Mouse (Mus musculus): ENCODE data around the gene Dennd4a. TPM values are rescaled to one million over a fixed set of nuclear protein-coding genes. Genes with fewer than 3 reads are reported as not detected.

Gene Dennd4a
- total and polyA plus RNA-seq, 3 experiments: 22.6 to 41.1 (median 37.1) TPM

DNA sequence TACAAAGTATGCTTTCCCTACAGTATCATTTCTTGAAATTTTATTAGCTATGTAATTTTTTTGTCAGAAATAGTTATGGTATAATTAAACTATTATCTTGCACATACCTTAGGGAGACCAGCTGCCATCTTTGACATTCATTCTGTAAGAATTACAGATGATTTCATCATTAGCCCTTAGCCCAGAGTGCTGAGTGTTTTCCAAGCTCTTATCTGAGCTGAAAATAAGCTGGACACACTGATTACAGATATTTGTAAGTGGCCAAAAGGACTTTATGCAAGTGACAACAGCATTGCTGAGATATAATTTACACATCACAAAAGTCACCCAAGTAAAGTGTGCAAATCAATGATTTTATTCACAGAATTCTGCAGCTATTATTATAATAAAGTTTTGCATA, 48.9 kb downstream of the Dennd4a start:
- H3K27ac ChIP-seq (ENCODE audit: insufficient read depth, low read depth): no peak overlapping the region
- H3K36me3 ChIP-seq (replicated peaks in 1 of 2; ENCODE audit: control insufficient read depth in 1 of 2, insufficient read depth in 1 of 2, low read length in 1 of 2): peaks cover 45 to 79% of the 10 kb centered on the region in 2 experiments

DNA sequence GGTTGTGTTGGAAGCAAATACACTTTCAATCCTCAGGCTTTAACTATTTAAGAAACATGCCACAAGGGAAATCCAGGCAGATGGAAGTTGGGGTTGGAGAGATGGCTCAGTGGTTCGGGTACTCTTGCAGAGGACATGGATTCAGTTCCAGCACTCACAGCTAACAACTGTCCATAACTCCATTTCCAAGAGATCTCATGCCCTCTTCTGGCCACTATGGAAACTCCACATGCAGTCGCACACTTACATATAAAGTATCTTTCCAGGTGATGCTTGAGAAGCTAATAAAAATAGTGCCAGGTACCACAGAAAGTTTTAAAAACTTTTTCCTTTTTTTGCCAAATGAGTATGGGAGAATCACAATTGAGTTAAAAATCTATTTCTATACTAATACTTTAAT, 51.5 kb downstream of the Dennd4a start:
- H3K36me3 ChIP-seq (replicated peaks in 1 of 2; ENCODE audit: control insufficient read depth in 1 of 2, insufficient read depth in 1 of 2, low read length in 1 of 2): peaks cover 45 to 76% of the 10 kb centered on the region in 2 experiments
- peak; percentile 56 for TF ChIP-seq RAD21 (IDR thresholded peaks at IDR 0.05; ENCODE audit: low read depth, low read length)
- TF ChIP-seq CTCF (conservative IDR thresholded peaks at IDR 0.05 in 1 of 2, IDR thresholded peaks at IDR 0.05 in 1 of 2; ENCODE audit: low read depth in 2 of 2, low read length in 2 of 2): peak; percentile 11 to 61; a peak in 2 of 4 replicates
- TF ChIP-seq SMC3 (IDR thresholded peaks at IDR 0.05; ENCODE audit: low read depth, low read length): peak; percentile 51; the same call in 1 of the 2 replicates
- TF ChIP-seq MAFK (IDR thresholded peaks at IDR 0.05; ENCODE audit: insufficient replicate concordance, low read length): no peak
- dilution Hi-C loops (cut with MboI; ENCODE audit: extremely low pct_ligation_motif_present, extremely low pct_unique_long_range_greater_than_20kb, low sequenced_read_pairs): no loop called here

More for the DNA sequence above, 48.9 kb downstream of the Dennd4a start:
- TF ChIP-seq SIN3A (IDR thresholded peaks at IDR 0.05; ENCODE audit: low read length): no peak
- no peak for TF ChIP-seq IRF4 (IDR thresholded peaks at IDR 0.05; ENCODE audit: low read depth, low read length)
- TF ChIP-seq KAT2A (IDR thresholded peaks at IDR 0.05; ENCODE audit: insufficient replicate concordance, low read length): no peak
- TF ChIP-seq CHD2 (IDR thresholded peaks at IDR 0.05; ENCODE audit: low read length): no peak
- no peak for TF ChIP-seq ZC3H11A (IDR thresholded peaks at IDR 0.05; ENCODE audit: low read depth, low read length)
- no peak for TF ChIP-seq ZNF384 (IDR thresholded peaks at IDR 0.05; ENCODE audit: low read depth, low read length)
- no peak for TF ChIP-seq BHLHE40 (IDR thresholded peaks at IDR 0.05; ENCODE audit: low read depth, low read length)
- no peak for TF ChIP-seq SMC3 (IDR thresholded peaks at IDR 0.05; ENCODE audit: low read depth, low read length)
- no peak for TF ChIP-seq HCFC1 (IDR thresholded peaks at IDR 0.05; ENCODE audit: low read depth, low read length)
- no peak for TF ChIP-seq ZKSCAN1 (IDR thresholded peaks at IDR 0.05; ENCODE audit: borderline replicate concordance, low read depth, low read length)
- no peak for TF ChIP-seq USF2 (conservative IDR thresholded peaks at IDR 0.05; ENCODE audit: low read depth, low read length)
- no peak for TF ChIP-seq TCF12 (IDR thresholded peaks at IDR 0.05; ENCODE audit: low read depth, low read length)
- TF ChIP-seq POLR2AphosphoS2 (IDR thresholded peaks at IDR 0.05; ENCODE audit: low read depth, low read length): no peak
- TF ChIP-seq ELF1 (IDR thresholded peaks at IDR 0.05; ENCODE audit: low read depth, low read length): no peak
- TF ChIP-seq CHD1 (IDR thresholded peaks at IDR 0.05; ENCODE audit: low read depth, low read length): no peak
- TF ChIP-seq TBP (conservative IDR thresholded peaks at IDR 0.05; ENCODE audit: low read depth, low read length): no peak
- no peak for TF ChIP-seq POLR2A (IDR thresholded peaks at IDR 0.05; ENCODE audit: low read depth, low read length)
- no peak for TF ChIP-seq CTCF (conservative IDR thresholded peaks at IDR 0.05 in 1 of 2, IDR thresholded peaks at IDR 0.05 in 1 of 2; ENCODE audit: low read depth in 2 of 2, low read length in 2 of 2)
- Histone ChIP-seq H3K79me2 (replicated peaks; ENCODE audit: control insufficient read depth, extremely low read depth, insufficient read depth, poor library complexity, severe bottlenecking) (no peaks in the 10 kb centered on the region), H3K9ac (ENCODE audit: insufficient read depth, low read depth) (no peak overlapping the region), H3K9me3 (replicated peaks; ENCODE audit: low read length) (peaks cover 6% of the 10 kb centered on the region), H3K4me3 (replicated peaks in 1 of 3; ENCODE audit: low read depth in 2 of 3, low read length in 2 of 3, poor library complexity in 1 of 3) (no peak overlapping the region), H3K4me2 (ENCODE audit: insufficient read depth, low read depth, poor library complexity, severe bottlenecking) (no peak overlapping the region), H3K27me3 (replicated peaks) (no peaks in the 10 kb centered on the region), H3K4me1 (ENCODE audit: control insufficient read depth in 1 of 2, insufficient read depth in 2 of 2) (no peaks in the 10 kb centered on the region)
- in situ Hi-C loops (cut with MboI; ENCODE audit: low pct_ligation_motif_present, low pct_unique_long_range_greater_than_20kb, low sequenced_read_pairs) (no loop called here), dilution Hi-C loops (cut with MboI; ENCODE audit: extremely low pct_ligation_motif_present, extremely low pct_unique_long_range_greater_than_20kb, low sequenced_read_pairs) (no loop called here)
- DNase-seq (ENCODE audit: extremely low read depth): no peak

More for the DNA sequence above, 51.5 kb downstream of the Dennd4a start:
- DNase-seq (ENCODE audit: extremely low read depth): peak; percentile 28
- H3K27me3 ChIP-seq (replicated peaks): no peaks in the 10 kb centered on the region
- no peaks in the 10 kb centered on the region for H3K79me2 ChIP-seq (replicated peaks; ENCODE audit: control insufficient read depth, extremely low read depth, insufficient read depth, poor library complexity, severe bottlenecking)
- H3K9me3 ChIP-seq (replicated peaks; ENCODE audit: low read length): peaks cover 6% of the 10 kb centered on the region
- H3K27ac ChIP-seq (ENCODE audit: insufficient read depth, low read depth): no peak overlapping the region
- H3K4me1 ChIP-seq (ENCODE audit: control insufficient read depth in 1 of 2, insufficient read depth in 2 of 2): peaks cover 2 to 5% of the 10 kb centered on the region in 2 experiments; a peak in 1 of 4 replicates
- in situ Hi-C loops (cut with MboI; ENCODE audit: low pct_ligation_motif_present, low pct_unique_long_range_greater_than_20kb, low sequenced_read_pairs): no loop called here
- no peak overlapping the region for H3K4me3 ChIP-seq (replicated peaks in 1 of 3; ENCODE audit: low read depth in 2 of 3, low read length in 2 of 3, poor library complexity in 1 of 3)
- H3K4me2 ChIP-seq (ENCODE audit: insufficient read depth, low read depth, poor library complexity, severe bottlenecking): no peak overlapping the region
- no peak overlapping the region for H3K9ac ChIP-seq (ENCODE audit: insufficient read depth, low read depth)

All from CH12.LX (cell line).